Mouse (Mus musculus) cerebellum, adult 11 months (tissue): ENCODE results near the gene Syndig1l.

Experiments
- DNase-seq: peaks from one replicate; pipeline ENCODE4 v3.0.0; 2022

Syndig1l gene

GRCm38 (mm10) chr12:84698319-84699081 is at the start of gene Syndig1l:
TSS of gene Syndig1l (minus strand) at chr12:84698831.
- DNase-seq, result peak; percentile 50

GRCm38 (mm10) chr12:84748134-84748533 is 49.5 kb upstream of the Syndig1l start:
- no peak for DNase-seq

- no peak for DNase-seq
Observed at GRCm38 (mm10) chr12:84745700-84746099, 47.1 kb upstream of the Syndig1l start.

DNA sequence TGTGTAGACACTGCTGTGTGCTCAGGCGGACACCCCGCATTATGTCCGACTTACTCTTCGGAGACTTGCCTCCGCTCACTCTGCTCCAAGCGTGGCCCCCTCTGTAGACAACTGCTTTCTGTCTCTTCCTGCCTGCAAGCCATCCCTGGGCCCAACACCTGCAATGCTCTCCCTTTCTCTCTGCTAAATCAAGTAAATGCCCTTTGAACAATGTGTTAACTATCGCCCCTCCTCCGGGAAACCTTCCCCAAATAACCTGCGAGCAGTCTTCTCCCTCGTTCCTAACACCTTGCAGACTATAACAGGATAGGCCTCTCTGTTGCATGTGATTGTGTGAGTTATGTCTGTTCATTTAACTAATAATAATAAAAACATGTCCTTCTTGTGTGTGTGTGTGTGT is 44.9 kb upstream of the Syndig1l start:
- no peak for DNase-seq

GRCm38 (mm10) chr12:84733366-84733765 is 34.7 kb upstream of the Syndig1l start:
- no peak for DNase-seq

- DNase-seq, result no peak
Observed at GRCm38 (mm10) chr12:84728421-84728820, 29.8 kb upstream of the Syndig1l start.

DNA sequence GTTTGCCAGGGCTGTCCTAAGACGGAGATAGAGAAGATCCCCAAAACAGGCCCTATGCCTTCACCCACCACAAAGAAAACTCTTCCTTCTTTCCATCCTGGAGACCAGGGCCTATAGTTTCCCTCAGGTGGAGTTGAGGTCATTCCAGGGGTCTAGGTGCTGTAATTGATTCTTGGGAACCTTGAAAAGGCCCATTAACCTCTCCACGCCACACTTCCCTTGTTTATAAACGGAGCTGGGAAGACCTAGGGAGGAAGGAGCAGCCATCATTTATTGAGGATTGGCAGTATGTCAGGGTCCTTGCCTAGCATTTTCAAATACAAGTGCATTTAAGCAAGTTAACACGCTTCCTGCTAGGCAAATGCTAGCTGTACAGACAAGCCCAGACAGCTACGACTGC is 28.8 kb upstream of the Syndig1l start:
- DNase-seq, result no peak

DNA sequence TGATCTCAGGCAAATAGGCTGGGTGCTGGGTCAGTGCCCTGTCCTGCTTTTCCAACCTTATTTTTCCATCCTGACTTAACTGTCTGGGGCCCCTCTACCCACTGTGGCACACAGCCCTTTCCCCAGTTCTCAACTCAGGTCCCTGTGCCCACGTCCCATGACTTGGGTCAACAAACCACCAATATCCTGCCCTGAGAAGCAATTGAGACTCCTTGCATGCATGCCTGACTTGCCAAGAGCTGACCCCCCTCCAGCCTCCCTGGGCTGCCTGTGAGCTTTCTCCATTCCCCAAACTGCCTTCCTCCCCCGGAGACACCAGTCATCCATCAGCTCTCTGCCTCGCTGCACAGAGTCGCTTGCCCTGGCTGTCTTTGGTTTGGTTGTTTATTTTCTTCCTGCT is 28.4 kb upstream of the Syndig1l start:
- no peak for DNase-seq

DNA sequence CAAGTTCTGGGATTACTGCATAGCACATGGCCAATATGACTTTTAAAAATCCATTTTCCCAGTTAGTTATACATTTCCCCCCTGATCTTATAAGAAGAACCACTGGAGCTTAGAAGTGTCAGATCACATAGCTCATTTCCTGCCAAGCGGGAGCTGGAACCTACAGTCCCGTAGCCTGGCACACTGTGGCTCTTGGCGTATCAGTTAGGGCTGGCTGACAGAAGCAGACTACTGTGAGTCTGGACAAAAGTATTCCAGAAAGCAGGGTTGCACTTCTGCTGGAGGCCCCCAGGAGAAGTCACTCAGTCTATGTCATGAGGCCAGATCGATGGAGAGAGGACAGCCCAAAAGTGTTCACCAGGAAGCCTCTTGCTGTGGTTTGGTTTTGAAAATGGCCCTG is 27.8 kb upstream of the Syndig1l start:
- no peak for DNase-seq

- no peak for DNase-seq
Observed at GRCm38 (mm10) chr12:84718462-84719244, 20.0 kb upstream of the Syndig1l start.

DNA sequence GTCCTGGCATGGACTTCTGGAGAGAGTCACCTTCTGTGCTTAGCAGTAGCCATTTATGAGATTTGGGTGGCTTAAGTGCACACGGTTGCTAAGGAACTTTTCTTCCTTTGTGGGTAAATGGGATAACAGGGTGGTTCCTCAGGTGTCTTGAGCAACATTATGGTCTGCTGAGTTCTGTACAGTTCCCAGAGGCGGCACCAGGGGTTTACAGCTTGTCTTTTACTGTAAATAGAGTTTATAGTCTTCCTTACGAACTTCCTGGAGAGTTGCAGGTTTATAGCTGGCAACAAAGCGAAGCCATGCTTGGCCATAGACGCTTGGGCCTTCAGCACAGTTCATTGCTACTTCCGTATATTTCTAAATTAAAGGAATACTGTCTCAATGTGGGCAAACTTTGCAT is 15.9 kb upstream of the Syndig1l start:
- no peak for DNase-seq

- DNase-seq, result no peak
Observed at GRCm38 (mm10) chr12:84709842-84710439, 11.3 kb upstream of the Syndig1l start.

- no peak for DNase-seq
Observed at GRCm38 (mm10) chr12:84707804-84708203, 9.2 kb upstream of the Syndig1l start.

DNA sequence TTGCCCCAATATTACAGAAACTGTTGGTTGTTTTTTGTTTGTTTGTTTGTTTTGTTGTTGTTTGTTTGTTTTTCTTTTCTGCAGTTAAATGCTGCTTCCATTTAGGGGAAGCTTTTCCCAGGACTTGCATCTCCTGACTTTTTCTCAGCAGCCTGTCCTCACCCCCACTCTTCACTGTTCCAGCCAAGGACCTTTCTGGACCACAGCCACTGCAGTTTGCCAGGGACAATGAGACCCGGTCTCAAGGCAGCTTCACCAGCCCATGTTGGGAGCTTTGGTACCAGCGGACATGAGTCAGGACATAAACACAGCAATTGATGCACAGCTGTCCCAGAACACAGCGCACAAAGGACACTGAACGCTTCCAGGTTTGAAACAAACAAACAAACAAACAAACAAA is 8.3 kb upstream of the Syndig1l start:
- no peak for DNase-seq

DNA sequence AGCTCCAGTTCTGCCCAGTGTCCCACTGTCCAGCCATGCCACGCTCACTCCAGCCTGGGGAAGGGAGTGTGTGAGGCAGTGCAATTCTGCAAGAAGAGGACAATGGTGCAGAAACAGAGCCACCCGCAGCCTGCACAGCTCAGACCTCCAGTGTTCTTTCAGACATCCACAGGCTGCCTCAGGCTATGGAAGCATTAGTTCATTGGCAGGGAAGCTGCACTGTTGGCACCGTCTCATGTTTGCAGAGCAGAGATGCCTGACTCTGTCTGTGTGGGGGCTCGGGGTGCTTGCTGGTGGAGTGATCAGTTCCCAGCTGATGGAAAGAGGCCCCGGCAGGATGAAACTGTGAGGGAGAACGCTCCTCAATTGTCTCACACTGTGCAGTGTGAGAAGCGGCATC is 4.0 kb upstream of the Syndig1l start:
- no peak for DNase-seq

DNA sequence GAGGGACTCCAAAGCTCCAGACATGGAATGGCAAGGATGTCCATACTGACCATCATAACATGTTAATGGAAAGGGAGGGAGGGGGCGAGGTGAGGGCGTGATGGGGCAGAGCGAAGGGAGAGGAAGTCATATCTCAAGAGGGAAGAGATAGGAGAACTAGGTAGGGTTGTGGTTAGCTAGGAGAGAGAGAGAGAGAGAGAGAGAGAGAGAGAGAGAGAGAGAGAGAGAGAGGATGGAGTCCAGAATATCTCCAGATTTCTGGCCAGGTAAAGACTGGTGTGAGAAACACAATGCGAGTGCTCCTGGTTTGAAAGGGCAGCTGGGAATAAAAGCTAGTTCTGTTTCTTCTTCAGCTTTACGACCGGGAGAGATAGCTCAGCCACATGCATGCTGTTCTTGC is 6.5 kb downstream of the Syndig1l start:
- DNase-seq, result no peak

DNA sequence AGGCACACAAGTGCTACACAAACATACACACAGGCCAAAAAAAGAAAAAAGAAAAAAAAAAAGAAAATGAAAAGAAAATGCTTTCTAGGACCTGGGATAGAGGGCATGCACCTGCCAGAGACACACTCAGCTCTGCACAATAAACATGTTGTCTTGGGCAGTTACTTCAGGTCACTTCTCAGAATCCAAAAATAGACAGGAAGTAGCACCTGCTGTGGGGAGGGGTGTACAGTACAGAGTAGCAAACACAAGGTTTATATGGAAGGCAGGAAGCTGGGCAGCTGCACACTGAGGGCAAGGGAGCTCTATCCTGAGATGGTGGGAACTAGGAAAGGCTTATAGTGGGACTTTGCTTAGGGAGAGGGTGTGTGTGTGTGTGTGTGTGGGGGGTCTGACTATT is 7.3 kb downstream of the Syndig1l start:
- DNase-seq, result no peak

DNA sequence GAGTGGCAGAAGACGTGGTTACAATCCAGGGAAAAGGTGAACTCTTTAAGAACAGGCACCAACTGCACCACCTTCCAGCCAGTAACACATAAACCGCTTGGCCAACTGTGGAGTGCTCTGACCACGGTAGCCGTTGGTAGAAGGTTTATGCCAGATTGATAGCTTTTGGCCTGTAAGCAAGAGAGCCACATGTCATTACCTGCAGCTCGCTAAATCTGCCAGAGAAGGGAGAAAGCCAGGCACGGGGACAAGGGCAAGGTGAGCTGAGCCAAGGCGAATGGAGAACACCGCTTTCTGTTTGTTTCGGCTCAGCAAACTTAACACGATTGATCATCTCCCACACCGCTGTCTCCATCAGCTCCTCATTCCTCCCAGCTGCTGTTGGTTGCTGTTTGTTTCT is 9.6 kb downstream of the Syndig1l start:
- peak; percentile 36 for DNase-seq

DNA sequence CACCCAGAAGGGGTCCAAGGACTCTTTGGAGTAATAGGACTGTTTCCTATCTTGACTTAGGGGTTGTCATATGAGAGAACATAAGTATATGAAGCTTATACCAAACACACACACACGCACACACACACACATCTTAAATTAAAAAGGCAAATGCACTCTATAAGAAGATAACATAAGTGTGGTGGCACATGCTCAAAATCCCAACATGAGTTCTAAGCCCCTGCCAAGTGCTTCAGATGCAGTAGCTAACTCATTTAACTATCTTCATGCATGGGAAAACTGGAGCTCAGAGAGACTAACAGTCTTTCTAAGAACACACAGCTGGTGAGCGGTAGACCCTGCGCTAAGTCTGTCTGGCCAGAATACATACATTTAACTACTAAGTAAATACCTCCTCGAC is 11.1 kb downstream of the Syndig1l start:
- DNase-seq, result no peak

DNA sequence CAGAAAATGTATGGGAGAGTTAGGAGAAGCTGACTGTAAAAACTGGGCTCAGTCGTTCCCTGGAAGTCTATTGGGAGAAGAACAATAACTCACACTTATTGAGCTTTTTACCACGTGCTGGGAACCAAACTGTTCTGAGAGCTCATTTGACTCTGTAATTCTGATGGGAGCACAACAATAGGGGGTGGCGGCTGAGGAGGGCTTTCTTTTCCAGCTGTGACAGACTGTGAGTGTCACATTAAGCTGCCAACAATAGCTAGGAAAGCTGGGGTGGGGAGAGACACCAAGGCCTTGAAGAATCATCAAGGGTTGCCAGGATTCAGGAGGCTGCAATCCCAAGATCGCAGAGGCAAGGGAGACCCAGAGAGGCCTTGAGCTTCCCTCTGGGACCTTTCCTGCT is 12.5 kb downstream of the Syndig1l start:
- DNase-seq, result no peak

DNA sequence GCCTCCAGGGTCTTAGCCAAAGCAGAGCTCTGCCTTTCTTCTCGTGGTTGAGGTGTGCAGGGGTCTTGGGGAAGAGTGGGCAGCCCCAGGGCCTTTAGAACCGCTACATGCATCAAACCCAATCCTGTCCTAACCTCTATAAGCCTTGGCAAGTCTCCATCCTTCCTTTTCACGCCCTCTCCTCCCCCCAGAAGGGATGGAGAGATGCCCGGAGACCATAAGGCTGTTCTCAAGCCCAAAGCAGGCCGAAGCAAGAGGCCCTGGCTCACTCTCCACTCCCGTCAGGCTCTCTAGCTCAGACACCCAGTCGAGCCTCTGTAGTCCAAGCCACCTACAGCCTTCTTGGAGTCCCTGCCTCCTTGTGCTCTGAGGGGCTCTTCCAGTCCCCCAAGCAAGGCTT is 14.1 kb downstream of the Syndig1l start:
- peak; percentile 38 for DNase-seq

- no peak for DNase-seq
Observed at GRCm38 (mm10) chr12:84676011-84676410, 22.6 kb downstream of the Syndig1l start.

- no peak for DNase-seq
Observed at GRCm38 (mm10) chr12:84674666-84675526, 23.7 kb downstream of the Syndig1l start.
